Mouse (Mus musculus): ENCODE measurements around the gene Hspb1. TPM values are rescaled to one million over a fixed set of nuclear protein-coding genes. Genes with fewer than 3 reads are reported as not detected.

Hspb1 gene
- total and polyA plus RNA-seq, 3 experiments = 1.1 to 3.6 (median 2.6) TPM

GRCm38 (mm10) chr5:135852421-135852820, 35.3 kb upstream of the Hspb1 start:
- TF ChIP-seq E2F4 (IDR thresholded peaks at IDR 0.05; ENCODE audit: insufficient replicate concordance, low read depth, low read length) (no peak), POLR2AphosphoS2 (IDR thresholded peaks at IDR 0.05; ENCODE audit: low read depth, low read length) (no peak), ZKSCAN1 (IDR thresholded peaks at IDR 0.05; ENCODE audit: borderline replicate concordance, low read depth, low read length) (no peak), HCFC1 (IDR thresholded peaks at IDR 0.05; ENCODE audit: low read depth, low read length) (no peak)
- H3K9me3 ChIP-seq (replicated peaks; ENCODE audit: low read length) = peaks cover 5% of the 10 kb centered on the region
- H3K27me3 ChIP-seq (replicated peaks) = peaks cover 86% of the 10 kb centered on the region
- dilution Hi-C loops (cut with MboI; ENCODE audit: extremely low pct_ligation_motif_present, extremely low pct_unique_long_range_greater_than_20kb, low sequenced_read_pairs) = no loop called here
- no peak for DNase-seq (ENCODE audit: extremely low read depth)
- in situ Hi-C loops (cut with MboI; ENCODE audit: low pct_ligation_motif_present, low pct_unique_long_range_greater_than_20kb, low sequenced_read_pairs) = no loop called here
- no peak overlapping the region for H3K9ac ChIP-seq (ENCODE audit: insufficient read depth, low read depth)
- no peak overlapping the region for H3K4me2 ChIP-seq (ENCODE audit: insufficient read depth, low read depth, poor library complexity, severe bottlenecking)
- H3K27ac ChIP-seq (ENCODE audit: insufficient read depth, low read depth) = no peak overlapping the region
- no peaks in the 10 kb centered on the region for H3K79me2 ChIP-seq (replicated peaks; ENCODE audit: control insufficient read depth, extremely low read depth, insufficient read depth, poor library complexity, severe bottlenecking)
- H3K4me1 ChIP-seq (ENCODE audit: control insufficient read depth in 1 of 2, insufficient read depth in 2 of 2) = peaks cover 3 to 5% of the 10 kb centered on the region in 2 experiments; a peak in 3 of 4 replicates
- no peaks in the 10 kb centered on the region for H3K36me3 ChIP-seq (replicated peaks in 1 of 2; ENCODE audit: control insufficient read depth in 1 of 2, insufficient read depth in 1 of 2, low read length in 1 of 2)
- no peak overlapping the region for H3K4me3 ChIP-seq (replicated peaks in 1 of 3; ENCODE audit: low read depth in 2 of 3, low read length in 2 of 3, poor library complexity in 1 of 3)

GRCm38 (mm10) chr5:135853731-135854130, 34.0 kb upstream of the Hspb1 start:
- dilution Hi-C loops (cut with MboI; ENCODE audit: extremely low pct_ligation_motif_present, extremely low pct_unique_long_range_greater_than_20kb, low sequenced_read_pairs) = no loop called here
- DNase-seq (ENCODE audit: extremely low read depth) = no peak
- Histone ChIP-seq H3K27me3 (replicated peaks) (peaks cover 87% of the 10 kb centered on the region), H3K4me2 (ENCODE audit: insufficient read depth, low read depth, poor library complexity, severe bottlenecking) (no peak overlapping the region), H3K9me3 (replicated peaks; ENCODE audit: low read length) (no peaks in the 10 kb centered on the region), H3K4me3 (replicated peaks in 1 of 3; ENCODE audit: low read depth in 2 of 3, low read length in 2 of 3, poor library complexity in 1 of 3) (no peak overlapping the region), H3K36me3 (replicated peaks in 1 of 2; ENCODE audit: control insufficient read depth in 1 of 2, insufficient read depth in 1 of 2, low read length in 1 of 2) (no peaks in the 10 kb centered on the region), H3K9ac (ENCODE audit: insufficient read depth, low read depth) (no peak overlapping the region), H3K27ac (ENCODE audit: insufficient read depth, low read depth) (no peak overlapping the region), H3K4me1 (ENCODE audit: control insufficient read depth in 1 of 2, insufficient read depth in 2 of 2) (peaks cover 8 to 10% of the 10 kb centered on the region in 2 experiments), H3K79me2 (replicated peaks; ENCODE audit: control insufficient read depth, extremely low read depth, insufficient read depth, poor library complexity, severe bottlenecking) (no peaks in the 10 kb centered on the region)
- in situ Hi-C loops (cut with MboI; ENCODE audit: low pct_ligation_motif_present, low pct_unique_long_range_greater_than_20kb, low sequenced_read_pairs) = no loop called here
- TF ChIP-seq ZC3H11A (IDR thresholded peaks at IDR 0.05; ENCODE audit: low read depth, low read length) (no peak), EP300 (IDR thresholded peaks at IDR 0.05; ENCODE audit: low read length) (no peak), MAZ (IDR thresholded peaks at IDR 0.05; ENCODE audit: low read depth, low read length) (no peak), MEF2A (IDR thresholded peaks at IDR 0.05; ENCODE audit: borderline replicate concordance, low read depth, low read length) (no peak), BHLHE40 (IDR thresholded peaks at IDR 0.05; ENCODE audit: low read depth, low read length) (no peak), MAX (IDR thresholded peaks at IDR 0.05; ENCODE audit: low read length) (no peak), TBP (conservative IDR thresholded peaks at IDR 0.05; ENCODE audit: low read depth, low read length) (no peak), RCOR1 (conservative IDR thresholded peaks at IDR 0.05; ENCODE audit: low read depth, low read length) (no peak), POLR2AphosphoS2 (IDR thresholded peaks at IDR 0.05; ENCODE audit: low read depth, low read length) (no peak), MAFK (IDR thresholded peaks at IDR 0.05; ENCODE audit: insufficient replicate concordance, low read length) (no peak), USF2 (conservative IDR thresholded peaks at IDR 0.05; ENCODE audit: low read depth, low read length) (no peak), SIN3A (IDR thresholded peaks at IDR 0.05; ENCODE audit: low read length) (no peak), MYC (IDR thresholded peaks at IDR 0.05; ENCODE audit: low read depth, low read length) (no peak), HCFC1 (IDR thresholded peaks at IDR 0.05; ENCODE audit: low read depth, low read length) (no peak), ETS1 (conservative IDR thresholded peaks at IDR 0.05; ENCODE audit: low read depth, low read length) (no peak), IRF4 (IDR thresholded peaks at IDR 0.05; ENCODE audit: low read depth, low read length) (no peak)

All from CH12.LX (cell line).